Mouse (Mus musculus) liver, adult 2 months (tissue): ENCODE data around the gene Trmt112. TPM values are rescaled to one million over a fixed set of nuclear protein-coding genes. Genes with fewer than 3 reads are reported as not detected.

Experiments
- DNase-seq: peaks from one replicate; pipeline ENCODE4 v3.0.0-alpha.2; 2011; ENCODE audit warnings: low read depth, low spot score; ENCODE audit errors: extremely low read depth
- H3K27ac ChIP-seq: fragments of 200-500 bp; replicated peaks from 2 replicates; pipeline ENCODE4 v1.5.1; 2012; ENCODE audit warnings: low read depth, mild to moderate bottlenecking, control low read depth, inconsistent platforms, low read length; ENCODE audit not compliant: insufficient read depth
- H3K27me3 ChIP-seq: fragments of 200-500 bp; 2 replicates; pipeline ENCODE4 v1.6.1; 2012; ENCODE audit warnings: mild to moderate bottlenecking, moderate library complexity, low read length, inconsistent platforms; ENCODE audit not compliant: control insufficient read depth, insufficient read depth
- H3K36me3 ChIP-seq: fragments of 200-500 bp; 2 replicates; pipeline ENCODE4 v1.6.1; 2012; ENCODE audit warnings: low read length, inconsistent platforms; ENCODE audit not compliant: control insufficient read depth, insufficient read depth
- H3K4me1 ChIP-seq: fragments of 200-500 bp; 2 replicates; pipeline ENCODE4 v1.6.1; 2011; ENCODE audit warnings: low read length; ENCODE audit not compliant: control insufficient read depth, insufficient read depth
- H3K4me3 ChIP-seq: fragments of 200-500 bp; 2 replicates; pipeline ENCODE4 v1.5.1; 2011; ENCODE audit warnings: low read depth, mild to moderate bottlenecking, control low read depth, low read length, moderate library complexity; ENCODE audit not compliant: insufficient read depth
- H3K79me2 ChIP-seq: fragments of 200-500 bp; 2 replicates; pipeline ENCODE4 v1.6.1; 2012; ENCODE audit warnings: inconsistent platforms, mild to moderate bottlenecking, low read length, moderate library complexity; ENCODE audit not compliant: control insufficient read depth, insufficient read depth
- H3K9ac ChIP-seq: fragments of 200-500 bp; 2 replicates; pipeline ENCODE4 v1.6.1; 2012; ENCODE audit warnings: low read depth, mild to moderate bottlenecking, control low read depth, inconsistent platforms, low read length
- CTCF ChIP-seq: fragments of 200-500 bp; IDR thresholded peaks from 2 replicates; pipeline ENCODE4 v1.5.1; 2011; ENCODE audit warnings: low read depth, low read length, control low read depth
- POLR2A ChIP-seq: fragments of 200-500 bp; IDR thresholded peaks from 2 replicates; pipeline ENCODE4 v1.6.1; 2011; ENCODE audit warnings: low read length, control low read depth; ENCODE audit not compliant: insufficient read depth; ENCODE audit errors: extremely low read depth
- WGBS: fragments of 180-500 bp; shearing (Covaris S2); methylation state at CpG from one replicate; pipeline ENCODE4 v1.1.7; 2018; 5-methylcytosine and 5-hydroxymethylcytosine counted together
- polyA plus RNA-seq: library from polyadenylated mRNA; depleted of rRNA; stranded (reverse); fragments of >200 nt; gene quantifications from 2 replicates; pipeline ENCODE4 v1.2.3, GENCODE M21; 2012; rRNA removed
- total RNA-seq: library from RNA; depleted of rRNA; stranded (reverse); fragments of >200 nt; gene quantifications from 2 replicates; pipeline ENCODE4 v1.2.3, GENCODE M21; 2014; rRNA removed

Gene Trmt112
- total and polyA plus RNA-seq, 2 experiments: 30.7 to 89.7 TPM

DNA sequence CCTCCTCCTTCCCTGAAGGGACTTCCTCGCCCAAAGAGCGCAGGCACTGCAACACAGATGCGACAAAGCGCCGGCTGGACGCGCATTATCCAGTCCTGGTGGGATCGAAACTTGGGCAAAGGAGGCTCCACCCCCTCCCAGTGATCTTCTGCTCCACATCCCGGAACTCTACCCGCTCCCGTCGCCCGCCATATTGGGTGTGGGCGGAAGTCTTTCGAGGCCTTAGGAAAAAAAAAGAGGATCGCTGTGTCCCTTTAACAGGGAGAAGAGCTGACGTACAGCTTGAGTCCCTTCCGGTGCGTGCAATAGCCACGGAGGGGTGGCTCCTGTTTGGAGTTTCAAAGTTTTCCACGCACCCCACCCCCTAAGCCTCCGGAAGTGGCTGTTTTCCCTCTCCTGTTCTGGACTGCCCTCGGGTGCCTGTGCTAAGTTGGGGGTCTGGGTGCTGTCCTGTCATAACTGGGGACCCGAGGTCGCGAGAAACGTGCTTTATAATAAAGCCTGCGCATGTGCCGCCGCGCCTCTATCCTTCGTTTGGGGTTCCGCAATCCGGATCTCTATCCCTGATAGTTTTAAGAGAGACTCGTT is 42.0 kb downstream of the Trmt112 start:
- DNase-seq: peak; percentile 96
- no peaks in the 10 kb centered on the region for H3K27me3 ChIP-seq

DNA sequence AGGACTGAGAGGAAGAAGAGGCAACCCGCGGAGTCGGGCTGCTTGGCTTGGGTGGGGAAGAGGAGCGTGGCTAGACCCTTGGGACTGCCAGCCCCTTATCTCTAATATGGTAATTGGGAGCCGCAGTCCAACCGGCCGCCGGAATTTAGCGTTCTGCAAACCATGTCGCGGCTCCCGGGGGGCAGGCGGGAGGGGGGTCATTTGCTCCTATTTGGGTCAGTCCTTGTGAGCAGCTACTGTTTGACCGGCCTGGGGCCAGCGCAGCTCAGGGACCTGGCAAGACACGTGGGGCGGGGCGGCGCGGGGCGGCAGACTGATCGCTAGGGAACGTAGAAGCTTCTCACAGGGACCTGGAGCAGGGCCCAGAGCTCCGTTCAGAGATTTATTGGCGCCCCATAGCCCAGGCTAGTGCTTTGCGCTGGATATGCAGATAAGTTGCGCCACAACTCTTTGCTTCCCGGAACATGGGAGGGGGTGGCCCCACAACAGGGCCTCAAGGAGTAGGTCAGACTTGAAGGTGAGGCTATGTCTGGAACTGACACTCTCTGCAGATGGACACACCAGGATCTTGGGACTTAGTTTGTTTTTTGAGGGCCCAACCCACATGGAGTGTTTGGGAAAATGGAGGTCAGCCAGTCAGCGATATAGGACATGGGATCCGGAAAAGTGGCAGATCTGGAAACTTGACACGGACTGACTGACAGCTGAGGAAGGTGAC is 42.7 kb downstream of the Trmt112 start:
- H3K9ac ChIP-seq: peak overlapping the region; percentile 82
- H3K4me3 ChIP-seq: peak overlapping the region; percentile 67
- peak; percentile 88 for DNase-seq
- no peaks in the 10 kb centered on the region for H3K36me3 ChIP-seq
- peaks cover 11% of the 10 kb centered on the region for H3K4me1 ChIP-seq
- H3K79me2 ChIP-seq: no peaks in the 10 kb centered on the region
- H3K27me3 ChIP-seq: no peaks in the 10 kb centered on the region
- H3K27ac ChIP-seq: peak overlapping the region; percentile 98
- TF ChIP-seq POLR2A: 0 out of 2 replicates have a peak, but pooled peaks have one; percentile 40
- TF ChIP-seq CTCF: no peak
- under 1% methylated on average over 31 of the region's 31 CpGs for WGBS

More for the DNA sequence above, 42.0 kb downstream of the Trmt112 start:
- Histone ChIP-seq H3K9ac (peak overlapping the region; percentile 82), H3K27ac (peak overlapping the region; percentile 98), H3K79me2 (no peaks in the 10 kb centered on the region), H3K4me3 (peak overlapping the region; percentile 72), H3K36me3 (no peaks in the 10 kb centered on the region), H3K4me1 (peaks cover 11% of the 10 kb centered on the region)
- WGBS: under 1% methylated on average over 35 of the region's 35 CpGs
- TF ChIP-seq CTCF (no peak), POLR2A (peak; percentile 59)

DNA sequence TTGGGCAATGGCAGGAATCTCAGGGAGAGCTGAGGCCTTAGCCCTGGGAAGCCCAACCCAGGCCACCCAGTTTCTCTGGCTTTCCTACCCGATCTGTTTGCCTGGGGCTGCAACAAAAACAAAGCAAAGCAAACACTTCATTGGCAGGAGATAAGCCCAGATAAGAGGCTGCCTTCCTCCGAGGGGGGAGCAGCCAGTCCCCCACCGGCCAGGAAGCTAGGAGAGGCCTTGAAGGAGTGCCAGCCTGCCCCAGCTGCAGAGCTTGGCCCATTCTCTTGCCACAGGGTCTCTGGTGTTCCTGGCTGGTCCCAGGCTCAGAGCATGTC is 43.2 kb downstream of the Trmt112 start:
- 10% methylated on average over 3 of the region's 3 CpGs for WGBS
- H3K4me1 ChIP-seq: peaks cover 11% of the 10 kb centered on the region
- peak; percentile 77 for DNase-seq
- peak overlapping the region; percentile 67 for H3K4me3 ChIP-seq
- H3K36me3 ChIP-seq: no peaks in the 10 kb centered on the region
- peak overlapping the region; percentile 82 for H3K9ac ChIP-seq
- peak overlapping the region; percentile 98 for H3K27ac ChIP-seq
- H3K27me3 ChIP-seq: no peaks in the 10 kb centered on the region
- TF ChIP-seq CTCF (no peak), POLR2A (0 out of 2 replicates have a peak, but pooled peaks have one; percentile 42)
- H3K79me2 ChIP-seq: no peaks in the 10 kb centered on the region

DNA sequence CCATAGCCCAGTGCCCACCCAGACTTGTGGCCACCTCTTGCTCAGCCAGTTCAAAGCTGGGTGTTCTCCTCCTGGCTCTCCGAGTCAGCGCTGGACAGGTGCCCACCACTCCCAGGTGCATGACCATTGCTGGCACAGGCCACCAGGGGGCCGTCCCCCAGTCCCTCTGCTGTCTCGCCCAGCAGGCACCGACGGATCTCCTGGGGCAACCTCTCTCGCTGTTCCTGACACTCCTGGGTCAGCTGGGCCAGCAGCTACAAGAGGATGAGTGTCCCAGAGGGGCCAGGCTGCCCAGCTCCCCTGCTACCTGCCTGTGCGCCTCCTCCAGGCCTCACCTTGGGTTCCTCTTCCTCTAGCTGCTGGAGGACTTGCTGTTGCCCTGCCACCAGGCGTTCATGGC is 44.5 kb downstream of the Trmt112 start:
- peaks cover 11% of the 10 kb centered on the region for H3K4me1 ChIP-seq
- H3K79me2 ChIP-seq: no peaks in the 10 kb centered on the region
- H3K27me3 ChIP-seq: no peaks in the 10 kb centered on the region
- 21% methylated on average over 9 of the region's 9 CpGs for WGBS
- peak; percentile 65 for TF ChIP-seq CTCF
- TF ChIP-seq POLR2A: no peak
- H3K9ac ChIP-seq: peak overlapping the region; percentile 46; the same call in 1 of the 2 replicates
- H3K4me3 ChIP-seq: no peak overlapping the region
- no peaks in the 10 kb centered on the region for H3K36me3 ChIP-seq
- peak; percentile 57 for DNase-seq
- H3K27ac ChIP-seq: no peak overlapping the region

DNA sequence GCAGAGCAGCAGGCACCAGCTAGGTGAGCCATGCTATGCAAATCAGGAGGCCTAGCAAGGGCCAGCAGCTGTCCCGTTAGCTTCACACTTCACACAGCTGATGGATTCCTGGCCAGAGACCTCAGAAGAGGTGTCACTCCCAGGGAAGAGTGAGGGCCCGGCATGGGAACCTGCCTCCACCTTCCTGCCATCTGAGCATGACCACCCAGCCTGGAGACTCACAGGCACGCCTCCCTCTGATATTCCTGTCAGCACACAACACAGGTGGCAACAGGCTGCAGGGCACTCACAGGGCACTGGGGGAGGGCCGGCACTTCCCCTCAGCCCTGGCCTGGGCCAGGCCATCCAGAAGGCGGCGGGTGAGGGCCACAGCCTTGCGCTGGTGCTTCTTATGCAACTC is 45.9 kb downstream of the Trmt112 start:
- WGBS: 92% methylated on average over 7 of the region's 7 CpGs
- Histone ChIP-seq H3K79me2 (no peaks in the 10 kb centered on the region), H3K4me1 (peaks cover 11% of the 10 kb centered on the region), H3K9ac (no peak overlapping the region), H3K27ac (no peak overlapping the region), H3K27me3 (no peaks in the 10 kb centered on the region), H3K4me3 (no peak overlapping the region), H3K36me3 (no peaks in the 10 kb centered on the region)
- DNase-seq: no peak
- TF ChIP-seq CTCF (no peak), POLR2A (no peak)

DNA sequence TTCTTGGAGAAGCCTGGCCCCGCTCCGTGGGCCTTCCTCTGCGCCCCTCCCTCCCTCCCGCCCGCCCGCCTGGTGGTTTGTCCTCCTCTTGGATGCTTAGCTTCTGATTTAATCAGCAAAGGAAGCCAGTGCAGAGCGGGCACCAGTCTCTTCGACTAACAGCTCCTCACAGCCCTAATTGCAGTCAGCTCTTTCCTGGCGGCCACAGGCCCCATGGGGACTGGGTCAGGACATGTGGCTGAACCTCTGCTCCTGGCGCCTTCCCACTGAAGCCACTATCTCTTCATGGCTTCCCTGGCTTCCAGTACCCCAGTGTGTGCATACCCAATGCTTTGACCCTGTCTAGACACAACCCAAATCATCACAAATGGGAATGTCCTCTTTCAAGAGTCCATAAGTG is 47.0 kb downstream of the Trmt112 start:
- no peak for DNase-seq
- 94% methylated on average over 10 of the region's 10 CpGs for WGBS
- H3K27ac ChIP-seq: no peak overlapping the region

More for the DNA sequence above, 47.0 kb downstream of the Trmt112 start:
- Histone ChIP-seq H3K9ac (no peak overlapping the region), H3K4me1 (peaks cover 11% of the 10 kb centered on the region), H3K79me2 (no peaks in the 10 kb centered on the region), H3K27me3 (no peaks in the 10 kb centered on the region), H3K4me3 (no peak overlapping the region), H3K36me3 (no peaks in the 10 kb centered on the region)
- no peak for TF ChIP-seq POLR2A
- no peak for TF ChIP-seq CTCF

Other genes with a start within 250 kb of the Trmt112 start
- 3.9 and 5.8 TPM in 2 replicates for gene Rps6ka4, start 69.1 kb upstream of the Trmt112 start, total RNA-seq
- 7.8 and 8.4 TPM in 2 replicates for gene Rps6ka4, start 69.1 kb upstream of the Trmt112 start, polyA plus RNA-seq
- gene Ccdc88b, start 51.5 kb upstream of the Trmt112 start, total RNA-seq: 0.60 and 1.4 TPM in 2 replicates
- 1.9 TPM in 2 replicates for gene Ccdc88b, start 51.5 kb upstream of the Trmt112 start, polyA plus RNA-seq
- 403 and 615 TPM in 2 replicates for gene Prdx5, start 408 bp downstream of the Trmt112 start, total RNA-seq
- gene Prdx5, start 408 bp downstream of the Trmt112 start, polyA plus RNA-seq: 364 and 379 TPM in 2 replicates
- 25.9 and 27.7 TPM in 2 replicates for gene Esrra, start 12.1 kb downstream of the Trmt112 start, total RNA-seq
- 36.6 and 40.6 TPM in 2 replicates for gene Esrra, start 12.1 kb downstream of the Trmt112 start, polyA plus RNA-seq
- gene Catsperz, start 15.7 kb downstream of the Trmt112 start, total RNA-seq: not detected in 2 replicates
- gene Catsperz, start 15.7 kb downstream of the Trmt112 start, polyA plus RNA-seq: not detected in 2 replicates
- 0.07 TPM in 1 of 2 replicates, not detected in the other for gene Kcnk4, start 24.8 kb downstream of the Trmt112 start, total RNA-seq
- gene Kcnk4, start 24.8 kb downstream of the Trmt112 start, polyA plus RNA-seq: 0.05 TPM in 1 of 2 replicates, not detected in the other
- 26.2 and 28.1 TPM in 2 replicates for gene Bad, start 32.2 kb downstream of the Trmt112 start, total RNA-seq
- 38.7 and 40.3 TPM in 2 replicates for gene Bad, start 32.2 kb downstream of the Trmt112 start, polyA plus RNA-seq
- 12.3 and 14.0 TPM in 2 replicates for gene Gpr137, start 32.8 kb downstream of the Trmt112 start, total RNA-seq
- 52.6 and 61.1 TPM in 2 replicates for gene Gpr137, start 32.8 kb downstream of the Trmt112 start, polyA plus RNA-seq
- gene Ppp1r14b, start 65.3 kb downstream of the Trmt112 start, total RNA-seq: 14.0 and 24.0 TPM in 2 replicates
- 34.5 and 38.2 TPM in 2 replicates for gene Ppp1r14b, start 65.3 kb downstream of the Trmt112 start, polyA plus RNA-seq
- gene Plcb3, start 66.8 kb downstream of the Trmt112 start, total RNA-seq: 5.9 and 9.6 TPM in 2 replicates
- 15.7 and 27.6 TPM in 2 replicates for gene Plcb3, start 66.8 kb downstream of the Trmt112 start, polyA plus RNA-seq
- gene Fkbp2, start 70.8 kb downstream of the Trmt112 start, total RNA-seq: 66.2 and 92.8 TPM in 2 replicates
- 60.0 and 97.3 TPM in 2 replicates for gene Fkbp2, start 70.8 kb downstream of the Trmt112 start, polyA plus RNA-seq
- gene Vegfb, start 78.0 kb downstream of the Trmt112 start, total RNA-seq: 1.9 and 3.2 TPM in 2 replicates
- gene Vegfb, start 78.0 kb downstream of the Trmt112 start, polyA plus RNA-seq: 16.8 and 20.4 TPM in 2 replicates
- 11.2 and 13.3 TPM in 2 replicates for gene Dnajc4, start 82.9 kb downstream of the Trmt112 start, total RNA-seq
- 22.3 and 23.7 TPM in 2 replicates for gene Dnajc4, start 82.9 kb downstream of the Trmt112 start, polyA plus RNA-seq
- gene Nudt22, start 86.4 kb downstream of the Trmt112 start, total RNA-seq: 14.4 and 16.4 TPM in 2 replicates
- 29.3 and 30.9 TPM in 2 replicates for gene Nudt22, start 86.4 kb downstream of the Trmt112 start, polyA plus RNA-seq
- gene Trpt1, start 86.4 kb downstream of the Trmt112 start, total RNA-seq: 2.0 and 3.0 TPM in 2 replicates
- gene Trpt1, start 86.4 kb downstream of the Trmt112 start, polyA plus RNA-seq: 7.0 and 7.9 TPM in 2 replicates
- 3.1 and 3.4 TPM in 2 replicates for gene Fermt3, start 109.8 kb downstream of the Trmt112 start, total RNA-seq
- gene Fermt3, start 109.8 kb downstream of the Trmt112 start, polyA plus RNA-seq: 3.2 and 6.3 TPM in 2 replicates
- gene Stip1, start 130.3 kb downstream of the Trmt112 start, total RNA-seq: 44.9 and 49.4 TPM in 2 replicates
- 32.3 and 37.2 TPM in 2 replicates for gene Stip1, start 130.3 kb downstream of the Trmt112 start, polyA plus RNA-seq
- 12.2 and 15.0 TPM in 2 replicates for gene Macrod1, start 147.1 kb downstream of the Trmt112 start, total RNA-seq
- gene Macrod1, start 147.1 kb downstream of the Trmt112 start, polyA plus RNA-seq: 115 and 120 TPM in 2 replicates
- gene Flrt1, start 196.0 kb downstream of the Trmt112 start, total RNA-seq: 0.09 and 0.40 TPM in 2 replicates
- gene Flrt1, start 196.0 kb downstream of the Trmt112 start, polyA plus RNA-seq: 0.27 and 0.31 TPM in 2 replicates